Mouse (Mus musculus) left cerebral cortex, postnatal 10 days (tissue): ENCODE results near the gene Odf2. TPM values are rescaled to one million over a fixed set of nuclear protein-coding genes. Genes with fewer than 3 reads are reported as not detected.

Source experiments
- DNase-seq, 2 experiments: peaks; one replicate each; pipeline ENCODE4 v3.0.0; 2021 to 2022; ENCODE audit warnings: low spot score in 2 of 2, mixed read lengths in 1 of 2; ENCODE audit errors: extremely low spot score in 1 of 2
- intact Hi-C: fragments of 180-260 bp; cut with DNase I; formaldehyde crosslinking; loops from one replicate; pipeline ENCODE4 v1.15.1; 2025
- total RNA-seq, 2 experiments: library from RNA; stranded (reverse); gene quantifications; 2 replicates each; pipeline ENCODE4 v1.2.3; 2021

The Odf2 gene
- 100 to 1,000 TPM; 106 to 118 TPM for total RNA-seq

DNA sequence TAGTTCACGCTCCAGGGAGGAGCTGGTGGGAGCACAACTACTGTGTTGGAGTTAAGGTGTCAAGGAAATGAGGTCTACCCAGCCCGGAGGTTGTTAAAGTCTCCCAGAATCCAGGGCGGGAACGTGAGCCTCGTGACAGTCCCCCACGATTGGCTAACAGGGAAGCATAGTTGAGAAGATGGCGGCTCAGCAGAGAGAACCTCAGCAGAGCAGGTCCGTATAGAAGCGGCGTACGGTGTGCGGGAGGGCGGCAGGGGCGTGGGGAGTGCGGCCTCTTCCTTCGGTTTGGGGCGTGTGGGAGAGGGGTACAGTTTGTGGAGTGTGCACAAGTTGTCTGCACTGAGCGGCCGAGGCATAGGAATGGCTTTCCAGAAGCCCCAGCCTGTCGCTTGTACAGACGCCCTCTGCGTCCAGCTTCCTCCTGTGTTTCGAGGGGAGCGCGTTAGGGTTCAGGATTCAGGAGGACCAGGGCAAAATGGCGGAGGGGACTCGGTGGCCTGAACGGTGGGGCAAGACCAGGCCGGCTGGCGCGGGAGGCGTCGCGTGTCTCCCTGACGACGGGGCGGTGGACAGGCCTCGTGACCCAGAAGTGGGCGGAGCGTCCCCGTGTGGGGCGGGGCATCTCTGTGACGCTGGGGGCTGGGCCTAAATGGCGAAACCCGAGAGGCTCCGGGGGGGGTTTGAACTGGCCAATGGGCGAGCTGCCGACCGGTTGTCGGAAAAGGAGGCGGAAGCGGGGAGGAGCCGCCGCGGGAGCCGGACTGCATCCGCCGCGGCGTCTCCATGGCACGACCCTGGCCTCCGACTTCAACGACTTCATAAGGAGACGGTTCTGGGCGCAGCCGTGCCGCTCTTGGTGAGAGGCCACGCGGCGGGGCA lies at the start of gene Odf2:
Gene Odf2, plus strand, starts transcription at position 156 of the 879 bp plus-strand sequence.
- peak; percentile 99 to 100 for DNase-seq
- intact Hi-C loops: no loop called here

DNA sequence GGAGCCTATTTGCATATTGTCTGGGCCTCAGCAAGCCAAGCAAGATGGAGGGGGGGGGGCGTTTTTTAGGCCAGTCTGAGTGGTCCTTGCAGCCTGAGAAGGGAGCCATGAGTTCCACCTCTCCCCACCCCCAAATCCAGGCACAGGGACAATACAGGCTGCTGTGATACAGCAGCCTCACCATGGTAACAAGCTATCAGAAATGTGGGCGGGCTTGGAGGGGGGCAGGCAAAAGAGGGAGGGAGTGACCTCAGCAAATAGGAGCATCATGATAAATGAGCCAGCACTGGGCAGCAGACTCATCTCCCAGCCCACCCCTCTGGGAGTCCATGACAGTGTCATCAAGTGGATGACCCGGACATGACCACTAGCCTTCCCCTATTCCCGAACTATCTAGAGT lies 49.6 kb upstream of the Odf2 start:
- intact Hi-C loops: no loop called here
- no peak for DNase-seq

DNA sequence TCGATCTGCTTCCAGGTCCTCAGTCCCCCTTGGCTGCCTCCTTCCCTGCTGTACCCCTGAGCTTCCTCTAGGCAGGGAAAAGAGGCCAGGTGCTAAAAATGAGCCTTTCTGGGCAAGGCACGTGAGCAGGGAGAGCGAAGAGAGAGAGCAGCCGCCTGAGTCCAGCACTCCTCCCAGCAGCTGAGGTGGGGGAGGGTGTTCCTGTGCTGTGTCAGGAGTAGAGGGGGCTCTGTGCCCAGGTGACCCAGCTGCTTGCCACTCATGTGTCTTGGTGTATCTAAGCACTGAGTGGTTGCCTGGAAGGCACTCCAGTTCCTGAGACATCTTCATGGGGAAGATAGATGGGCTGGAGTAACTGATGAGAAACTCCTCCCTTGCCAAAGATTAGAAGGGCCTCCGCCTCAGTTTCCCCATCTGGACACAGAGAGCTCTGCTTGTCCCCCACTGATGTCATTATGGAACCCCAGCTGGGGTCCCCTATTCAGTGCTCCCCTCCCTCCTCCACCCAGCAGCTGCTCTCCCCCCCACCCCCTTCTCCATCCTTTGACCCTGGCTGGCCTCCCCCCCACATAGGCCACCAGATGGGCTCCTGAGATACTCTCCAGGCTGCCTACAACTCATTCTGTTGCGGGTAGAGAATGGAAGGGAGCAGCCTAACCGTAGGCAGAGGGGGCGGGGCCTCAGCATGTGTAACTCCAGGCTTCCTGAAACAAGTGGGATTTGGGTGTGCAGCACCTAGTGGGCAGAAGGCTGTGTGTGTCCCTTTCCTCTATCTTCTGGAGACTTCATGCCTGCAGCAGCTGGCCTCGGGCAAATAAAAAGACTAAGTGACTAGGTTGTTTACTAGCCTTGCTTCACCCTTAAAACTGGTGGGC lies 45.6 kb upstream of the Odf2 start:
- intact Hi-C loops: no loop called here
- DNase-seq: peak in 1 of 2 experiments; percentile 55

DNA sequence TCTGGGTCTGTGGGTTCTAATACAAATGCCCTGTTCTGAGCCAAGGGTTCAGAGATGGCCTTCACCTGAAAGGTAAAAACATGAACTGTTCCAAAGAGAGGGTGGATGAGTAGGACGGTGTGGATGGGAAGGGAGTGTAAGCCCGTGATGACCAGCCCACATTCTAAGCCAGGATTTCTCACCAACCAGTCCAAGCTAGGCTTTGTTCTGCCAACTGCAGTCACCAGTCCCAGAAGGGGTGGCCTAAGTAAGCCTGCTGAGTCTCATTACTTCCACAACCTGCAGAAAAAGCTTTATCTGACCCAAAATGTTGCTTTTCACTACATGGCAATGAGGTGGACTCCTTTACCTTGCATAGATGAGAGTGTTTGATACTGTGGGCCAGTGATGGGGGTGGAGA lies 44.9 kb upstream of the Odf2 start:
- DNase-seq: no peak
- intact Hi-C loops: no loop called here

DNA sequence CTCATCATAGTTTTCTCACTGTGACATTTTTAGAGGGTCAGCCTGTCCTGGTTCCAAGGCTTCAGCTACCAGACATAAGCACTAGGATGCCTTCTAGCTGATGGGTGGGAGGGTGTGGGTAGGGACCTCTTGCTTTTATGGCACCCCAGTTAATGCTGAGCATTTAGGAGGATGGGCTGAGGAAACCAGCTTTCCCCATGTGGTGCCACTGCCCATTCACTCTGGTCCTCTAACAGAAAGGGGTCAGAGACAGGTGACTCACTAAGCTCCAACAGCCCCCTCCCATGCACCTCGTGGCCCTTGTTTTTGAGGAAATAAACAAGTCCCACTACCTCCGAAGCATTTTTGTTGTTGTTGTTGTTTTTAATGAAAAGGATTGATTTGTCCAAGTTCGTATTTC lies 44.4 kb upstream of the Odf2 start:
- intact Hi-C loops: no loop called here
- no peak for DNase-seq

DNA sequence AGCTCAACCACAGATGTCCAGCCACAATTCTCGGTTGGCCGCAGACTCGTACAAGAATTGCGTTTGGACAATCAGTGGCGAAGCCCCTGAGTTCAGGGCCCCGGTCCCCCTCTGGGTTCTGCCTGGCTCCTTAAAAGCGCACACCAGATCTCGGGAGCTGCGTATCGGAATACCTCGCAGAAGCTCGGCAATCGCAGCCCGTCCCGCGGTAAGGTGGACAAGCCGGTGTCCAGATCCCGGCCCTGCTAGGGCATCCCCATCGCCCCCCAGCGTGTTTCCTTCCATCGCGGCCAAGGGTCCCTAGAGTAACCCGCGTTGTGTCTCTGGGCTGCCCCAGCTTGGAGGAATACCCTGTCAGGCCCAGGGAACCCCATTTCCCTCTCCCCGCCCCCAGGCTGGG lies 43.4 kb upstream of the Odf2 start:
- DNase-seq: peak in 1 of 2 experiments; percentile 20
- intact Hi-C loops: no loop called here

DNA sequence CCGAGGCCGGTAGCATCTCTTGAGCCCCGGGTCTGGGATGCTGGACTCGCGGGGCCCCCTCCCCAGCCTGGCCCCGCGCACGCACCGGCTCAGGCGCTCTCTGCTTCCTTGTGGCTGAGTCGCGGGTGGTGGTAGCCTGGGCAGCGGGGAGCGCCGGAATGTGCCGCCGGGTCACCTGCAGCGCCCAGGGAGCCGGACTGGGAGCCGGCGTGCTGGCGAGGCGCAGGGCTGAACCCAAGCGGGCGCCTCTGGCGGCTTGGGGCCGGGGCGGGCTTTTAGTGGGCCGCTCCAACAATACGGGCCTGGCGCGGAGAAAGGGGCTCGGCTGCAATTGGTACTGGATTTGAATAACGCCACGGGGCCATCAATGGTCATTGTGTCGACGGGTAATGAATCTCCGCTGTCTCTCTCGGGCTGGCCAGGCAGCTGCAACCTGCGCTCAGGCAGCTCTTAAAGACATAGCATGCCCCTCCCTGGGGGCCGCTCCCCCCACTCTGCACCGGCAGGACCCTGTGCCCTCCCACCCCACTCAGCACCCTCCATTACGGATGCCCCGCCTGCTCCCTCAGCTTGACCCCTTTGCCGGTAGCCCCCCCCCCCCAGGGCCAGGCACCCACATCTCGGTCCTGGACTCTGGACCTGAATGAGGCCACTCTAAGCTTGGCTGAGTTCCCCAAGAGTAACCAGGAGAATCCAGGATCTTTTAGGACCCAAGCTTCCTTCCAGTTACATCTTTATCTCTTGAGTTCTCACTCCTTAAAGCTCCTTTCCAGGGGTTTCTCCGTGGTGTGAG lies 42.8 kb upstream of the Odf2 start:
- DNase-seq: peak in 1 of 2 experiments; percentile 57
- intact Hi-C loops: no loop called here

DNA sequence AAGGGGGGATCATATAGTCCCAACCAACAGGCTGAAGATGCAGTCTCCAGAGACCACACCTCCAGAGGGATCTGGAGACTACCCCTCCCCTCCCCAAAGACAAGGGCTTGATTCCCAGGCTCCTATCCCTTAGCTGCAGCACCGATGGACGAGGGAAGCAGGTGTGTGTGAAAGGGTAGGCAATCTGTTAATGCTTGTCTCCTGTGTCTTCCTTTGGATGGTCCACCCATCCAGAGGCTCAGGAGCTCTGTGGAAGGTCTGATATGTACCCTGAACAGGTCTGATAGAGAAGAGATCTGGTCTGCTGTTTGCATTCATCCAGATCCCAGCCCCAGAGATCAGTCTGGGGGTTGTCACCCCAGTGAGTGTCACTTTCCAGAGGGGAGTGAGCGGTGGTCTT lies 42.1 kb upstream of the Odf2 start:
- DNase-seq: no peak
- intact Hi-C loops: no loop called here

DNA sequence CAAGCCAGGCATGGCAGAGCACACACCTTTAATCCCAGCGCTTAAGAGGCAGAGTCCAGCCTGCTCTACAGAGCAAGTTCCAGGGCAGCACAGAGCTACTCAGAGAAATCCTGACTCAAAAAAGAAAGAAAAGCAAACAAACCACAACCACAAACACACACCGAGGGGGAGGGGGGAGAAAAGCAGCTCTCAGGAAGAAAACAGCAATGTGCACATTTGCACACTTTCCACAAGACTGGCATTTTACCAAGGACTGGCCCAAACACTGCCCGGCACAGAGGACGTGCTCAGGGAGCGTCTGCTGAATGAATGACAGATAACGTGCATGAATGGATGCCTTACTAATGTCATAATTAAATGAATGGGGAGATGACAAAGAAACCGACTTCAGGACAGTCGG lies 40.0 kb upstream of the Odf2 start:
- intact Hi-C loops: no loop called here
- no peak for DNase-seq

DNA sequence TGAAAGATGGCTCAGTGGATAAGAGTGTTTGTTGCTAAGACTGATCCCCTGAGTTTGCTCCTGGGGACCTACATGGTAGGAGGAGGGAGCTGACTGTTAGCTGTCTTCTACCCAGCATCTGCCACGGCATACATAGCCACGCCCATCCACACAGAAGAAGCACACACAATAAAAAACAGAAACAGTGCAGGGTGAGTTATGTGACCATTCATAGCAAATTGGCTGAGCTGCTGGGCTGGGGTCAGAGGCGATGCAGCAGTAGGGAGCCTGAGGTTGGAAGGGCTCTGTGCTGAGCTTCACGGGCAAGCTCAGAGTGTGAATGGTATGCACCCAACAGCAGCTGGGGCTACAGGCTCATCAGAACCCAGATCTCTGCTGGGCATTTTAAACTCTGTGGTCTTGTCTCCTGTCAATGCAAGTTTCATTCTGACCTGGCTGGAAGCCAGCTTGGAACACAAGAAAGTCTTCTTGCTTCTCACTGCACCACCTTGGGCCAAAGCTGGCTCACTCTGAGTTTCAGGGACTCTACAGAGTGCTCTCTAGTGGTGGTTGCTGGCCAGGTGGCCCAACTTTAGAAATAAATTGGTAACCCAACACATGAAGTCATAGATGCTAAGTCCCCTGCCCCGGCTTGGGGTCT lies 39.1 kb upstream of the Odf2 start:
- peak in 1 of 2 experiments; percentile 60 for DNase-seq
- intact Hi-C loops: no loop called here

DNA sequence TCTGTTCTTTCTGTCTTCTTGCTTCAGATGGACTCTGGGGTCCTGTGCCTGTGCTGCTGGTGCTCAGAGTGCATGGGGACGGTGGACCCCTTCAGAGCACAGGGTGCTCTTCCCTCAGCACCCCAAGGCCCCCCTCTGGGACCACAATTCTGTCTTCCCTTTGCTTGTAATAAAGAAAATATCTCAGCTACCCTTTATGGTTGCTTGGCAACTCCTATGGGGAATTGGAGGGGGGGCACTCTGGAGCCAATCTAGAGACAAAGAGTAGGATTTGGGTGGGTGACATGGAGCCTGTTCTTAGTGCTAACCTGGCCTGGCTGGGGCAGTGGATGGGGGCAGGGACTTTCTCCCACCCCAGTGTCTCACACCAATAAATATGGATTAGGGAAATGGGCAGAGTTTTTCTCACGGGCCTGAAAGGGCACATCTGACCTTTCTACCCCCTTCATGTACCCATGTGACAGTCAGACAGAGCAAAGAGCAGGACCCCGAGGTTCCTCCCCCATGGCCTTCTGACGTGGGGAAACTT lies 36.0 kb upstream of the Odf2 start:
- intact Hi-C loops: no loop called here

DNA sequence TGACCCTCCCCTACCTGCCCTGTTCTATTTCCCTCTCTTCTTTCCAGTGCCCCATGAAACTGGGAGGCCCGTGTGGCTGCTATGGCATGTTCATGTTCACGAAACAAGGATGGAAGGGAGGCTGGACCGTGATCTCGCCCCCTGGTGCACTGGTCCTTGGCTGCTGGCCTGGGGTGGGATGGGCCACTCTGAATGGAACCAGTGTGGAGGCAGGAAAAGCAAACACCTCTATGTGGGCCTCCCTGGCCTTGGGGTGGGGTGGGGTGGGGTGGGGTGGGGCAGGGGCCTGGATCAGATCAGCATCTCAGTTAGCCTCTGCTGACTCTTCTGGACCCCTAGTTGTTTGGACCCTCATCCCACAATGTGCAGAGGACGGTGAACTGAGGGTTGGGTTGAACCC lies 35.3 kb upstream of the Odf2 start:
- no peak for DNase-seq
- intact Hi-C loops: no loop called here

More for the DNA sequence above, 36.0 kb upstream of the Odf2 start:
- no peak for DNase-seq

DNA sequence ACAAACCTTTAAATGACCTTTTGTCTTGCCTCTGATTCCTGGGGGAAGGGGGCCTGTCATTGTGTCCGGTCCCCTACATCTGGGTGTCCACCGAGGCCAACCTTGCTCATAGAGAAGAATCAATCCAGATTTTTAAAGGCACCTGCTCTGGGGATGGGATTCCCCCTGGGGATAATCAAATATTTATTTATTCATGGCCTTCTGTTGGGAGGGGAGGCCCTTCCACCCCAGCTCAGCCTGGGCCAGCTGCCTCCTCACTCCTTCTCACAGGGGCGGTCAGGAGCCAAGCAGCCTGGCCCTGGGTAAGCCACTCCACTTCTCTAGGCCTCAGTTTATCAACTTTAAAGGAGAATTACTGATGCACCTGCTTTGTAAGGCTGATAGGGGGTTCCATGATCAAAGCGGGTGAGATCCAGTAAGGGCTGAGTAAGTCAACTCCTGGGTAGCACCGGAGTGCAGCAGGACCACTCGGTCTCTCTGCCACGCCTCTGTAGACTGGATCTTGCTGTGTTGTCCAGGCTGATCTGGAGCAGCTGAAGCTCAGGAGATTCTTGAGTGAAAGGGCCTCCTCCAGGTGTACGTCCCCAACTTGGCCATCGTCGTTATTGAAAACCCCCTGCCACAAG lies 33.3 kb upstream of the Odf2 start:
- DNase-seq: no peak
- intact Hi-C loops: no loop called here

DNA sequence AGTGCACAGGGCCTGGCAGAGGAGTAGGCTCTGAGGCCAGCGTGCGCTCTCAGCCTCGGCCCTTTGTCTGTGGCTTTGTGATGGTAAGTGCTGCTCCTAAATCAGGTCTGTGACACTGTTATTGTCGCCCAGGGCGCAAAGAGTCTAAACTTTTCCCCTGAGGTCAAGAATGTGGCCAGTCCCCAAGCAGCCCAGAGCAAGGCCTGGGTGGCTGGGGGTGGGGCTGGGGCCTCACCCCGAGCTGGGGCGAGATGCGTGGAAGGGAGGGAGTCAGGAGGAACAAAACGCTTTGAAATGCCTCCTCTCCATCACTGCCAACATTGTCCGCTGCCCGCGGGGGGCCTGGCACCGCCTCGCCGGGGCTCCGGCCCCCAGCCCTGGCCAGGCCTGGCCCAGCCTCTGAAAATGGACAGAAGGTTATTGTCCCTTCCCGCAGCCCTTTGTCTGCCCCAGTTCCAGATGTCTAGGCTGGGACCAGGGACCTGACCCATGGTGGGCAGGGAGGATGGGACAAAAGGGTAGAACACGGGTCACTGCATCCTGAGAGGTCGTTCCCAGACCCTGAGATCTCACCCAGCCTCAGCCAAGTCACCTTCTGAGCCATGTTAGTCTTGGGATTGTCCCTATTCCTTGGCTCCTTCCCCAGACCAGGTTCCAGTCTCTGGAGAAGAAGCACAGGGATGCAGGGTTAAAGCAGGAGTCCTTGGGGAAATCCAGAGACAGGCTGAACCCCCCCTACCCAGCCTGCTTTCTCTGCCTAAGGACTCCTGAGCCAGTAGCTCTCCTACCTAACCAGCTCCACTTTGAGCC lies 32.4 kb upstream of the Odf2 start:
- peak in 1 of 2 experiments; percentile 26 for DNase-seq
- intact Hi-C loops: no loop called here

DNA sequence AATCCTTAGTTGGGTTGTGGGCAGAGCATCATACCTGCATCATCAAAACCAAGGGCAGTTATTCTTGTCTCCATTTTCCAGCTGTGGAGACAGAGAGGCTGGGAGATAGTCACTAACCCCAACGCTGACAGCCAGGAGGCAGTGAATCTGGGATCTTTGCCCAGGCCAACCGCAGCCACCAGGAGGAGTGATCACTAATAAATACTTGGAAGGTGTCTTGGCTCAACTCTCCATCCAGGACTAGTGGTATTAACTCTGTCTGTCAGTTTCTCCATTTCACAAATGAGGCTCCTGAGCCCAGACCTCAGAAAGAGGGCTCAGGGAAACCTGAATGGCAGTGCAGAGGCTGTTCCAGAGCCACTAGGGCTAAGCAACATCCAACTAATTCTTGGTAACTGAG lies 31.7 kb upstream of the Odf2 start:
- DNase-seq: no peak
- intact Hi-C loops: no loop called here

DNA sequence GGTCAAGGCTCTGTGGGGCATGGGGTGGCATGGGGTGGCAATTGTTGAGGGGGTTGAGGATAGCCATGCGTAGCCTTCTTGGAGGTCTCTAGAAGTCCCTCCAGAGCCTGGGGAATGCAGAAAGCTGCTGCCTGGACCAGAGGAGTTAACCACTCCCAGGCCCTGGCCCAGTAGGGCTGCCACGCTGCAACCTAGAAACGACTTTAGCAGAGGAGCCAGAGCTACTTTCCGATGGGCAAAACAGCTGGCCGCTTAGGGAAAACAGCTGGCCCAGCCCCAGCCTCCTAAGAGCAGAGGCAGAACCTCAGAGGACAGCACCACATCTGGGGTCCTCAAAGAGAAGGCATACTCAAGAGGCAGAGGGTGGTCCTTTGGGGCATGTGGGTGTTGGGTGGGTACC lies 31.1 kb upstream of the Odf2 start:
- no peak for DNase-seq
- intact Hi-C loops: loop anchor here (2.0 kb wide), 1 partner anchor 39 kb away; no protein-coding TSS in a partner anchor
